15 mouse cellular contexts compared by ENCODE assay signal in the genomic region with DNA sequence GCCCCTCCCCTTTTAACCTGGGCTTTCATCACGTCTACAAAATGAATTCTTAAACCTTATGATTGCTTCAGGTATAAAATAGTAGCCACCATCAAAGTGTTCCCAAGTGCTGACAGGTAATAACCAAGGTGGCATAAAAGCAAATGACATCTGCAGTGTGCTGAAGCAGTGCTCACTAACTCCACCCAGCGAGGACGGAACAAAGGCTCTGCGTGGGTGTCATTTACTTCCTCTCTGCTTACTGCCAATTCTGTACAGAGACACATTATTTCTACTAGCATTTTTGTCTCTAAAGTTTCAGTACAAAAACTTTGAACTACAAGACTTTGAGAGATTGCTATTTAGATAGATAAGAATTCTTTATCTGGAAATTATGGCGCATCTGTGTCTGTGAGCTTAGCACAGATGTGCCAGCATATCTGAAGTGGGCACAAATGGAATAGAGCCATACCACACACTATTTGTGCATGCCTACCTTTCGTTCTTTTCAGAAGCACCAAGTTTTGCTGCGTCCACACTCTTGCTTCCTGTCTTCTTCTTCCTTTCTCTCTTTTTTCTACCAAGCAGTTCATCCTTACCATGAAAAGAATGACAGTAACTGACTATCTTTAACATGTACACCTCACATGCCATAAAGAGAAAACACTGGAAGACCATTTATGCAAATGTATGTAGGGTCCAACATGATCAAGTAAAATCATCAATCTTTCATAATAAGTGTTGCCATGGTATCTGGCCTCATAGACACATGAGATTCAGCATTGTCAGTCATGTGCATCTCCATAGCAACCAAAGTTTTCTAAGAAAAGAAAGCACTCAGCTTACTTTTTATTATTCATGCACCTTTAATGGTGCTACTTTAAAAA.
DNase-seq lines count a peak whose midpoint lies in the region; ATAC-seq and TF ChIP-seq lines count a peak whose summit lies in the region.
"Had no signal": no experiment of that assay in that cellular context is flagged by ENCODE, and none has a peak within 500 bp of the region (broad histone marks: within the 10 kb centered on the region; RNA-seq: fewer than 3 reads in every experiment).

No protein-coding gene starts in this region.

- no peak for TF ChIP-seq POLR2A in spleen, adult 2 months (IDR thresholded peaks at IDR 0.05; ENCODE audit: low read depth, low read length)

- no peak for ATAC-seq in intestine, embryonic 15.5 days
- ATAC-seq in frontal cortex, adult (ENCODE audit: low TSS enrichment), result no peak
- ATAC-seq: liver, embryonic 12.5 days had no signal

- DNase-seq in spleen, adult 2 months (ENCODE audit: low read depth in 1 of 2, low spot score in 2 of 2), result peak; percentile 28 to 37
- no peak for DNase-seq in spleen, adult 12 weeks (ENCODE audit: low spot score)
- peak; percentile 13 for DNase-seq in brain, adult 2 months (ENCODE audit: low read depth, low spot score)
- peak; percentile 64 for DNase-seq in splenic B cell, adult 2 months (ENCODE audit: low read depth, low spot score)
- DNase-seq in heart, postnatal 4 days, result no peak
- DNase-seq: adrenal gland, adult 8-10 months; cerebellum, postnatal 25 days; kidney, adult 8-10 months; right cerebral cortex, adult 18-20 months had no signal

- H3K27ac ChIP-seq in spleen, adult 2 months (ENCODE audit: insufficient read depth, low read length), result no peak overlapping the region
- H3K27ac ChIP-seq in intestine, embryonic 15.5 days, result no peak overlapping the region
- H3K27ac ChIP-seq: heart, embryonic 15.5 days; hindbrain, embryonic 14.5 days; liver, embryonic 12.5 days; neural tube, embryonic 13.5 days had no signal

- H3K4me2 ChIP-seq in intestine, embryonic 15.5 days (replicated peaks), result no peak overlapping the region
- H3K4me2 ChIP-seq: heart, embryonic 15.5 days; hindbrain, embryonic 14.5 days; liver, embryonic 12.5 days; neural tube, embryonic 13.5 days had no signal

- no peaks in the 10 kb centered on the region for H3K36me3 ChIP-seq in spleen, adult 2 months (ENCODE audit: control insufficient read depth, insufficient read depth, low read length)
- H3K36me3 ChIP-seq in splenic B cell, adult 2 months (ENCODE audit: control insufficient read depth, insufficient read depth, low read length, poor library complexity, severe bottlenecking), result no peaks in the 10 kb centered on the region
- H3K36me3 ChIP-seq in intestine, embryonic 15.5 days, result no peaks in the 10 kb centered on the region
- H3K36me3 ChIP-seq: heart, embryonic 15.5 days; liver, embryonic 12.5 days; neural tube, embryonic 13.5 days had no signal

- H3K4me3 ChIP-seq in spleen, adult 2 months (ENCODE audit: extremely low read depth, insufficient read depth, insufficient read length), result no peak overlapping the region
- no peak overlapping the region for H3K4me3 ChIP-seq in intestine, embryonic 15.5 days (replicated peaks)
- H3K4me3 ChIP-seq: heart, embryonic 15.5 days; liver, embryonic 12.5 days; neural tube, embryonic 13.5 days had no signal

- no peaks in the 10 kb centered on the region for H3K4me1 ChIP-seq in spleen, adult 2 months (ENCODE audit: control insufficient read depth, insufficient read depth, insufficient read length)
- no peaks in the 10 kb centered on the region for H3K4me1 ChIP-seq in intestine, embryonic 15.5 days (replicated peaks)
- H3K4me1 ChIP-seq: heart, embryonic 15.5 days; liver, embryonic 12.5 days; neural tube, embryonic 13.5 days had no signal

- no peaks in the 10 kb centered on the region for H3K27me3 ChIP-seq in spleen, adult 2 months (ENCODE audit: control insufficient read depth, insufficient read depth, low read length)
- H3K27me3 ChIP-seq in splenic B cell, adult 2 months (ENCODE audit: control insufficient read depth, insufficient read depth, low read length, poor library complexity, severe bottlenecking), result no peaks in the 10 kb centered on the region
- H3K27me3 ChIP-seq in intestine, embryonic 15.5 days (replicated peaks), result no peaks in the 10 kb centered on the region
- H3K27me3 ChIP-seq: heart, embryonic 15.5 days; liver, embryonic 12.5 days; neural tube, embryonic 13.5 days had no signal

- H3K9ac ChIP-seq in intestine, embryonic 15.5 days, result no peak overlapping the region
- H3K9ac ChIP-seq: heart, embryonic 15.5 days; hindbrain, embryonic 14.5 days; liver, embryonic 12.5 days; neural tube, embryonic 13.5 days had no signal

- 50% methylated on average over 7 of the region's 7 CpGs for WGBS in spleen, adult 2 months
- 87% methylated on average over 7 of the region's 7 CpGs for WGBS in intestine, embryonic 15.5 days

- H3K9me3 ChIP-seq in intestine, embryonic 15.5 days, result no peaks in the 10 kb centered on the region
- H3K9me3 ChIP-seq: heart, embryonic 15.5 days; liver, embryonic 12.5 days; neural tube, embryonic 13.5 days had no signal

- TF ChIP-seq CTCF in spleen, adult 2 months (IDR thresholded peaks at IDR 0.05; ENCODE audit: extremely low read depth, insufficient read depth, insufficient read length, insufficient replicate concordance), result no peak

Comparison
In these comparisons a context has a peak if more than half of its experiments do, and no peak if none do; other contexts are left out.
1. DNase-seq: peak in spleen, adult 2 months (2 of 2), brain, adult 2 months (single experiment) and splenic B cell, adult 2 months (single experiment); none in spleen, adult 12 weeks (single experiment) and heart, postnatal 4 days (single experiment).